Mouse (Mus musculus) adrenal gland, adult 2 months (tissue): ENCODE measurements at regions not wholly inside any gene's neighbourhood (a gene's known extent, or its start where the extent isn't known, plus 50 kb on each side); places are given as distances from the start of the nearest gene placed in this dataset.

ENCODE experiments used
- DNase-seq: peaks from one replicate; pipeline ENCODE4 v3.0.0; 2021

DNA sequence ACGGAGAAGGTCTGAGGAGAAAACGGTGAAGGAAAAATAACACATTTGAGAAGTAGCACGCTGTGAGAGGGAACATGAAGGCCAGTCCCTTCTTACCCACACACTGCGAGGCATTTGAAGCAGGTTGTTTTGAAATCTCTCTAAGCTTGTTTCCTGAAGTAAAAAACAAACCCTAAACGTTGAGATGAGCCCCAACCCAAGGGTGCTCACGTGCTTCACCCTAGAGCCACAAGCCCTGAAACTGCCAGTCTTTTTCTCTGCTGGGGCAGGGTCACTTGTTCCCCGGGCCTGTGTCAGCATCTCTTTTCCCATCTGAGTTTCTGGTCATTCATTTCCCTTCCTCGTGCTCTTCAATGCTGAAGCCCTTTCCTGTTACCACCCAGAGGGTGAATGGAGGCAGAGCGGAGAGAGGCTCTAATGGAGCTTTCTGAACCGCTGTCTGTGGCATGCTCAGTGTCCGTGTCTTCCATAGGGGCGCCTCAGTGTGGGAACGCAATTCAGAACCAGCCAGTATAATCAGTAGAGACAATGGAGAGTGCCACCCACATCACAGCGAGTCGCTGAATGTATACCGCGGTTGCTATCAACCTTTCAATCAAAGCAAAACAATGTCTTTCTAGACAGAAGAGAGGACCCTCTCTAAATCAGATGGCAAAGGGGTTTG is 375.0 kb upstream of the Gm10131 start:
- DNase-seq, result no peak

DNA sequence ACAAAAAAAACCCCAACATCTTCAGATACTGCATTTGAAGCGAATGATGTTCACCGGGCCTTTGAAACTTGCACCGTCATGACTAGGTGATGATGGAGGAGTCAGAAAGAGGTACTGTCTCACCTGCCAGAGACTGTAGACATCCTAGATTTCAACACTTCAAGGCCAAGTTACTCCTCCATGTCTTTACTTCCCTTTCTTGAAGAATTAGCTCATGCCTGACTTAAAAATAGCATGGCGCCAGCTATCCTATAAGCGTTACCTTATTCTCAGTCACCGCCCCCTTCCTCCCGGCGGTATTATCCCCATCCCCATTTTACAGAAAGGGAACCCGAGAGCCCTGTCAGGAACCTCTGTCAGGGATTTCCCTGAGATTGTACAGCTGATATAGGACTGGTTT is 374.4 kb upstream of the Gm10131 start:
- DNase-seq, result no peak

DNA sequence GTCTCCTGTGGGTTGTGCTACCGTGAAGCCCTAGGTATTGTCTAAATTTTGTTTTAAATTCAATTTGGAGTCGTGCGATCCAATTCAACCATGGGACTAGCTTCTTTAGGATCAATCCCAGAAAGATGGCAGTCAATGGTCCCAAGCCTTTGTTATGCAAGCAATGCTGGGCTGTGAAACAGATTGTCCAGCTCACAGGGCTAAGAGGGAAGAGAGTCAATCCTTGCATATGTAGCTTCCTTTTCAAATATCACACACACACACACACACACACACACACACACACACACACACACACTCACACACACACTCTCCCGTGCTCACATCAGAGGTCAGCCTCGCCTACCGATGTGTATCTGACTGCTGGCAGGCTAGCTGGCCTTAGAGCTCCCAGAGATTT is 373.8 kb upstream of the Gm10131 start:
- no peak for DNase-seq

DNA sequence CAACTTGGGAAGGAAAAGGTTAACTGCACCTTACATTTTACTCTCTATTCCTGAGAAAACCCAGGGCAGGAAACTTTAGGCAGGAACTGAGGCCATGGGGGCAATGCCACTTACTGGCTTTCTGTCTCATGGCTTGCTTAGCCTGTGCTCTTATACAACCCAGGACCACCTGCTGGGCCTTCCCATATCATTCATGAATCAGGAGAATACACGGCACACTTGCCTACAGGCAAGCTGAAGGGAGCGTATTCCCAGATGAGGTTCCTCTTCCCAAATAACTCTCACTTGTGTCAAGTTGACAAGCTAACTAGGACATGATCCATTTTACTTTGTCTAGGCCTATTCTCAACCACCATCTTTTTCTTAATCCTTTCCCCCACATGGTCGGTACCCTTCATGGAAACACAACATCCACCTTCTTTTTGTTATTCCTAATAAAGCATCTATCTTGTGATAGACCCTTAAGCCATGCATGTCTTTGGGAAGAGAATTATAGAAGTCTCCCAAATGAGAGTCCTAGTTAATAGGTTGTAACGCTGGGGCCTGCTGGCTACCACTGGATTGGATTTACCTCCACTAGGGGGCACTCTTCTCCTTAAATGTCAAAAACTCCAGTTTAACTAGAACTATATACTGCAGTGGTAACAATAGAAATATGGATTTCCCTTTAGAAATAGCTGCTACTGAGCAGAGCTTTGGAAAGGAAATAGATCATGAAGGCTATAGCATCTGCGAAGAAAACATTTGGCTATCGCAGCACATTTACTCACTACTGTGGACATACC is 373.2 kb upstream of the Gm10131 start:
- peak; percentile 59 for DNase-seq

DNA sequence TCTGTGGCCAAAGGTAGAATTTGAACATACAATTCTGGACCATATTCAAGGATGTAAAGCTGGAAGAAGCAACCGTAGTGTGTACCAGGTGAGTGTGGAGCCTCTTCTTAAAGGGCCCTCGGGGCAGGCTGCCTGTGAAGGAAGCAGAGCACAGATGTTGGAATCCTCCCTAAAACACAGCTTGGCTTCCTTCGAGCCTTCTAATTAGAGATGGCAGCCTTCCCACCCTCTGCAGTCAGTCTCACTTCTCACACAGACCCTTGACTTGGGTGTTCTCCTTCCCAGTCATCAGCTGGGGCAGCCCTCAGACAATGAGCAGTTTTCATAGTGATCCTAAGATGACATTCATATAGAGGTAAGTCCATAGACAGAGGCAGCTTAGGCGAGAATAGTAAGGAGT is 371.7 kb upstream of the Gm10131 start:
- DNase-seq, result no peak

DNA sequence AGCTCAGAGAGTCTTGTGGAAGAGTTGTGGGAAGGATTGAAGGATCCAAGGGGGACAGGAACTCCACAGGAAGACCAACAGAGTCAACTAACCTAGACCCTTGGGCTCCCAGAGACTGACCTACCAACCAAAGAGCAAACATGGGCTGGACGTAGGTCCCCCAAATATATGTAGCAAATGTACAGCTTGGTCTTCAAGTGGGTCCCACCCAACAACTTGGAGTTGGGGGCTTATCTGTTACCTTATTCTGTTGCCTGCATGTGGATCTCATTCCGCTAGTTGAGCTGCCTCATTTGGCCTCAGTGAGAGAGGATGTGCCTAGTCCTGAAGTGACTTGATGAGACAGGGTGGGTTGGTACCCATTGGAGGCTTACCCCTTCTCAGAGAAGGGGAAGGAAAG is 371.1 kb upstream of the Gm10131 start:
- DNase-seq, result no peak

DNA sequence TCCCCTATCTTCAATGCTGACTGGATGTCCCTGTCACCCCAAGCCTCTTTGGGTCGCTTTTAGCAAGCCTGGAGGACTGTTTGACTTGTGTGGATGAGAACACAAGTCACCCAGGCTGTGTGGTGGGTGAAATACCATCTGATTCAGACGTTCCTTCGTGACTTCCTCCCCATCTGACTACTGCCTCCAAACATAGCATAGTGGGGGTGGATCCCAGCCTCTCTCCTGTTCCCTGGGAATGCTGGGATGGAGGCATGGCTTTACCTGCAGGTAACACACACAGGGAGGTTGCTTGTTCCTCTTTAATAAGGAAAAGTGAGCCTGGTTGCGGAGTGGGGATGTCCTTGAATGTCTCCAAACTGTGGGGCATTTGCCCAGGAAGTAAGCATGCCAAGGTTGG is 369.0 kb upstream of the Gm10131 start:
- no peak for DNase-seq

DNA sequence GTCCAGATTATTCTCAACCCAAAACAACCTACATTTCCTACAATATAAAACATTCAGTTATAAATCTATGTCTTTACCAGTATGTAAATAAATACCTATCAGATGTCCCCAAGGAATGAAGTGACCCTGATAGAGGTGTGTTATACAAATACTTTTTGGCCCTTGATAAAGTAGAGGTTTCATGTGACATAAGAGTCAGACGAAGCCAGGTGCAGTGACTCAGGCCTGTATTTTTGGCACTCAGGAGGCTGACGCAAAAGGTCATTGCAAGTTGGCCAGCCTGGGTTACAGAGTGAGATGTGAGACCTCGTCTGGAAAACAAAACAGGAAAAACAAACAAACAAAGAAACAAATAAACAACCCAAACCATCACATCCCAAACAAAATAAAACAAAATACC is 367.4 kb upstream of the Gm10131 start:
- peak; percentile 71 for DNase-seq

DNA sequence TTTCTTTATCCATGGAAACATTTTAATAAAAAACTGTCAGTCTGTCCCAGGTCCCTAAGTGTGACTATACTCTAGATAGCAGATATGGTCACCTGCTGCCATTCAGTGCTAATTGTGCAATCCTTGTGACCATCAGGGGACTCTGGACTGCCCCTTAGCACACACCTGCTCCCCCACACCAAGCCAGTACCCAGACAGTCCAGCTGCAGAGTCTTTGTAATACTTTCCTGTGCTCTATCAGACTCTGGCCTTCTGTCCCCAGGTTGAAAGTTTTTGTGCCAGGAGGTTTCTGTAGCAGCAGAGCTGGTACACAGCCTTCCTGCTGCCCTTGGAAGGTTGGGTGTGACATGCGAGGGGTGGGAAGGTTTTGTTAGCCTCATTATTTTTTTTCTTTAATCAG is 366.9 kb upstream of the Gm10131 start:
- no peak for DNase-seq

DNA sequence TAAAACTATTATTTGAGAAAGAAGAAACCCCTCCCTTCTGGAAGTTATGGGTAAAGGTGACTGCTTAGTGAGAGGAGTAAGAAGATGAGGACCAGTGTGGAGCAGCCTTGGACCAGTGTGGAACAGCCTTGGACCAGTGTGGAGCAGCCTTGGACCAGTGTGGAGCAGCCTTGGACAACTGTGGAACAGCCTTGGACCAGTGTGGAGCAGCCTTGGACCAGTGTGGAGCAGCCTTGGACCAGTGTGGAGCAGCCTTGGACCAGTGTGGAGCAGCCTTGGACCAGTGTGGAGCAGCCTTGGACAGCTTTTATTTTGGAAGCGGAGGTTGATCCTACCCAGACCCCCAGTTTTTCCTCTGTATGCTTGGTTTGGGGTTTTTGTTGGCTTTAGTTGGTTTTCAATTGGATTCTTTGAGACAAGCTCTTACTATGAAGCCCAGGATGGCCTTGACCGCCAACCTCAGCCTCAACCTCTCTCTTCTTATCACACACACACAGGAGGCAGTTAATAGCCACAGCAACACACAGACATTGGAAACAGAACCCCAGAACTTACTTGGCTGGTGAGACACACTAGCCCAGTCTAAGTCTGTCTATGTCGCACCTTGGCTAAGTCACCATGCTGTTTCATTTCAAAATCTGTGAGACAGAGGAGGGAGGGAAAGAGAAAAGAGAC is 364.7 kb upstream of the Gm10131 start:
- DNase-seq, result peak; percentile 59

DNA sequence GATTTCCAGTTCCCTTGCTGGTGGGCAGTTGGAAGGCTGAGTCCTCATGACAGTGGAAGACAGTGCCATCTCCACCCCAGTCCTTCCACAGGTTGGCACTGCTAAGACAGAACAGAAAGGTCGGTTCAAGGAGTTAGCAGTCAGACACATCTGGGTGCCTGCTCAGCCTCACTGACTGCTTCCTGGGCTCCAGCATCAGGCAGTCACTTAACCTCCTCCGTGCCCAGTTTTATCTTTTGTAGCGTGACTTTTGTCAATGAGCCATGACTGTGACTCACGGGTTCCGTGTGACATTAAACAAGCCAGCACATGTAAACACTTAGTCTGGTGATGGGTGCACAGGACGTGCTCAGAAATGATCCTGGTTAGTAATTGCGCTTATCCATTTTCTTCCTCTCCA is 363.1 kb upstream of the Gm10131 start:
- DNase-seq, result peak; percentile 50

DNA sequence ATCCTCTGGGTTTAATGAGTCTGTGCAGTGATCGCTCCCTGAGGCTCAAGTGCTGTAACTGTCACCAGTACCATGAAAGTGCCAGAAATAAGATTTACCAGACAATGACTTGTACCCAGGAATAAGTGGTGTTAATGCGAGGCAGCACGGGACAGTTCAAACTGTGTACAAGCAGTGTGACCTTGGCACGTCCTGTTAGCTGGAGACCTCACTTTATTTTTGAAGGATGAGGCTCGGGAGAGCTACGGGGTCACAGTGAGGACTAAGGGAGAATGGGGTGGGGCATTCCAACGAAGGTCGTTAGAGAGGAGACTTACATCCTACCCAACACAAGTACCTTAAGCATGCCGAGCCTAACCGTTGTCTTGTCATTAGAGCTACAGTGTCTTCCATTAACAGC is 362.2 kb upstream of the Gm10131 start:
- peak; percentile 17 for DNase-seq

DNA sequence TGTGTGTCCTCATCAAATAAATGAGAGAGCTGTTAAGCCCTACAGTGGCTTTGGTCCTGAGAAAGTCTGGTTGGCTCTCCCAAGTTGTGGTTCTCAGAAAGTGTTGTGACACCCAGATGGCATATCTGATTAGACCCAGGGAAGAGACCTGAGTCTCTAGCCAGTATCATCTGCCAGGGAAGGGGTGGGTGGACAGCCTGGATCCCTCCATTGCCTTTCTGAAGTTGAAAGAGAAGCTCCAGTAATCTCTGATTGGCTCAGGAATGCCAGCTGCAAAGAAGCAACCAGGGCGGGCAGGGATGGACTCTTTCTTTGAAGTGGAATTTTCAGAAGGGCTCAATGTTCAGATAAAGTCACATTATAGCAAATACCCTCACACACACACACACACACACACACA is 361.8 kb upstream of the Gm10131 start:
- no peak for DNase-seq

DNA sequence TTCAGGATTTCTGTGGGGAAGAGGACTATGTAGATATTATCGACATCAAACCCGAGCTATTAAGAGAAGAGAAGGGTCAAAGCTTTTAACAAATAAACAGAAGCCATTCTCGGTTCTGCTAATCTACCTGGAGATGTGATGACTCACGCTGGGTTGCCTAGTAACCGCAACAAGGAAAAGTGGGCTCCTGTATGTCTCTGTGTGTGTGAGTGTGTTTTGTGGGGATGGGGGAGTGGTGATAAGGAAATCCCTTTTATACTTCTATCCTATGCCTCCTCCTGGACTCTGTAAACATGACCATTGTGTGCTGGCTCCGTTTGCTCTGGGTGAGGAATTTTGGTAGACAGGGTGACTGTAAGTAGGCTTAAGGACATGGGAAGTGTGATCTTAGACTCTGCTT is 361.3 kb upstream of the Gm10131 start:
- DNase-seq, result no peak

DNA sequence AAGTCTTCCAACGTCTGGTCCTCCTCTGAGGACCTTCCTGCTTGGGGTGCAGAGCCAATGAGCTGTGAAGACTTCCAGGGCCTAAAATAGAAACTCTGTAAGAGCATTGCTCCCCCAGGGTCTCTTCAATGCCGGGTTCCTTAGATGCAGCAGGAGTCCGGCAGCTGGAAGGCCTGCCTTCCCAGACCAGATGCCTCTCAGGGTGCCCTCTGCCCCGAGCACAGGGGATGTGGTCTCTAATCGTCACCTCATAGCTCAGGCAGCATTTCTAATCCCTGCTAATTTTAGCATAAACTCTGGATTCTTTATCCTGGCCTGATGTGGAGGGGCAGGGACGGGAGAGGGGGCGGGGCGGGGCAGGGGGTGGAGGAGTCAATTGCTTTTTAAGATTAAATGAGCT is 360.9 kb upstream of the Gm10131 start:
- DNase-seq, result no peak

DNA sequence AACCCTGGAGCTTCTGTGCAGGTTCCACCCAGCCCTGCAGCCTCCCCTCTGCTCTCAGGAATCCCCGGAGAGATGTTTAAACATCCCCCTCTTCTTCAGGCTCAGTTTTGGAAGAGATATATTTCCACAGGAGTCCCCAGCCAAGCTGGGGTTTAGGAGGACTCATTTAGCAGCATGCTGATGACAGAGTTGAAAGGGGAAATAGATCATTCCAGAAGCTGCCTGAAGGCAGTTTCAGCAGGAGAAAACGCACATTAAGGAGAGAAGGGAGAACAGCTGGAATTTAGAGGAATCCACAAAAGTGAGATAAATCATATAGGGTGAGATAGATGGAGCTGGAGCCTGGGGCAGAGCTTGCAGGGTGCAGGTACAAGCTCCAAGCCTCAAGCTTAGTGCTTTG is 357.6 kb upstream of the Gm10131 start:
- no peak for DNase-seq

DNA sequence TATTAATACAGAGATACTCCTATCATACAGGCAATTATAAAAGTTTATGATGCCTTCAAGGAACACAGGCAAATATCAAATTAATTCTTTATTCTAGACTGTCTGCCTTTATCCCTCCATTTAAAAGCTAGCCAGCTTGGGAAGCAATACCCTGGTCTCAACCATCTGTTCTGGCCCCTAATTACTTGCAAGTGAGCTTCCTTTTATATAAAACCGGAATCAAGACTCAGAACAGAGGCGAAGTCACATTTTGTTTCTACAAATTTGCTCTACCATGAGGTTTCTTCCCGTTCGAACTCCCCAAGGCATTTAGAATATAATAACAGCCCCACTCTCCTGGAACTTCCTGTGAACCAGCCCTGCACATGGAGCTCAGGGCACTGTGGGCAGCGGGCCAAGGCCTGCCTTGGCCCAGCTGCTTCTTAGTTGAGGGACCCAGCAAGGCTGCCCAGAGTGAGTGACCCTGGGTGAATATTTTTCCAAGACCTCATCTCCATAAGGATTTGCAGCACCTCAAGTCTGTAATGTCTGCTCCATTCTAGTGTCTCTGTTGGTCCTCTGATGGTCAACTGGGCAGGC is 355.3 kb upstream of the Gm10131 start:
- no peak for DNase-seq

DNA sequence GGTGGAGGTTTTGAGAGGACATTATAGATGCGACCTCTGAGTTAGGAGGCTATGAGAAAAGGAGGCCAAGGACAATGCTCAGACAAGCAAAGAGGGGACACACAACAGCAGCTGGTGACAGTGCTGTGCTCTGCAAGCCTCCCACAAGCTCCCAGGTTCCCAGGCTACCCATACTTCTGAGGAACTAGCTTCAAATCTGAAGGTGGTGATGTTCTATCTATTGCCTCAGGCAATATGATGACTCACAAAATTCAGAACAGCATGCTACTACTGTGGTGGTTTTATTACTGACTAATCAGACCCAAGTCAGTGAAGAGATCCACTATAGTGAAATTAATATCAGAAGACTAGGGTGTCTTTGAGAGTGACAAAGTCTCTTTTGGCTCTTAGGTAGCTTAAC is 353.9 kb upstream of the Gm10131 start:
- DNase-seq, result no peak

DNA sequence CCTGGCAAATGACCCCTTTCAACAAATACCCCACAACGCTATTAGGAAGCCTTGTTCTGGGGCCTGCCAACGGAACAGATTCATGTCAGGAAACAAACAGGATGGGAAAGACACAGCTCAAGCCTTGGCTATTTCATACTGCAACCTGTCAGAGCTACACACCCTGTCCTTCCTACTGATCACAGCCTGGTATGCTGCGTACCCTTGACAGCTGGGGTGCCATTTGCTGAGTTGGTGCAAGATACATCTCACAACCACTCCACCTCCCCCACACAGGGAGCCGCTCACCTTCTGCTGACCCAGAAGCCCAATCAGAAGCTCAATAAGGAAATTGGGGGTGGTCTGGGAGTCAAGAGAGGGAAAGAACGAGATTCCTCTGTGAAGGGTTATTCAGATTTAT is 350.7 kb upstream of the Gm10131 start:
- DNase-seq, result no peak

DNA sequence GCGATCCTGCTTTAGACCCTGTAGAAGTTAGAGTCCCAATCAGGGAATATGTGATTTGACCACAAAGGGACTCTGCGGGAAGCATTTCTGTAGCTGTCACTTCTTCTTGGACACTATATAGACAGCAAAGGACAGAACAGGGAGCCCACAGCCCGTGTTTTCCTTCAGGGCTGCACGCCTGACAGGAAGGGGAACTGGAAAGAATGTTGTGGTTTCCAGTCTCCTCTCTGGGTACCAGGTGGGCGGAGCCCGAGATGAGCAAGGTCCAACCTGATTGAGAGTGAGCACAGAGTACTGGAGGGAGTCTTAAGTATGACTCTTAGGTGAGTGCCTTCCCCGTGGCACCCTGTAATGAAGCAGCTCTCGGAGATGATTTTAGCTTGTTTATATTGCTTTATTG is 346.8 kb upstream of the Gm10131 start:
- DNase-seq, result no peak

DNA sequence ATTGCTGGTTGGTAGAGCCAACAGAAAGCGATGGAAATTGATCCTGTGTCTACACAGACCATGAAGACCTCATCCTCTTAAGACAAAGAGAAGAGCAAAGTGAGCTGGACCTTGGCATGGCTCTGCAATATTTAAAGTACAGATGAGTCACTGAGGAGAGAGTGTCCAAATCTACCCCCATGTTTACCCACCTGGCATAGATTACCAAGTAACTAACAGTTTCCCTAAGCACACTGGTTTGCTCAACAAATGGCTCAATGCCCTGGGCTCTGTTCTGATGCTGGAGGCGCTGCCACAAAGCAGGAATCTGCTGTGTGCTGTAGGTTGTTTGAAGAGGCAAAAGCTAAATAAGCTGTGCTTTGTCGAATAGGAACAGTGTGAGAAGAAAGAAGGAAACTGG is 345.0 kb upstream of the Gm10131 start:
- DNase-seq, result no peak

DNA sequence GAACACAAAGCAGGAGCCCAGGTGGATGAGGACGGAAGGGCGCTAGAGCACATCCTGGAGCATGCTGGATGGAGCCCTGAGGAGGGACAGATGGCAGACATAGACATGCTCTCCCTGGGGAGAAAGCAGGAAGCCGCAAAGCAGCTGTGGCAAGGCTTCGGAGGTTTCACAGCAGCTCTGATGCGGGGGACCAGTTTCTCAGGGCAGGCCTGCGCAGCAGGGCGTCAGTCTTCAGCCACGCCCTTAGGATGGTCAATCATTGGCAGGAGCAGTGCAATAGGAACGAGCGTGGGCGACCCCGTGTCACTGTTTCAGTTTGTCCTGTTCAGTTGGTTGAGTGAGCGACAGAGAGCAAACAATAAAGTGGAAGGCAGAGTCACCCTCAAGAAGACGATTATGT is 343.8 kb upstream of the Gm10131 start:
- DNase-seq, result no peak

DNA sequence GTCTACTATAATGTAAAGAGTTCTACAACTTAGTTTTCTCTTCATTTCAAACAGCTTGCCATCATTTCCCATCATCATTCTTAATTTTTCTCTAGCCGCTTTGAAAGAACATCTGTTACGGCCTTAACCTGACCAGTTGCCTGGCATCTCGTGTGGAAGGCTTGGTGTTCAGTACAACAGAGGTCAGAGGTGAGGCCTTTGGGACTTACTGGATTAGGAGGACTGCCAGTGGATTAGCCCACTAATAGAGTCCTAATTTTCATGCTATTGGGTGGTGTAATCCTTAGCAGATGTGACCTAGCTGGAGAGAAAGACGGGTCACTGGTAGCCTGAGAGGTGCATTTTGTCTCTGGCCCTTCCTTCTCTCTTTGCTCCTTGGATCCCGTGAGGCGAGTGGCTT is 341.3 kb upstream of the Gm10131 start:
- no peak for DNase-seq
